Mouse (Mus musculus) hematopoietic multipotent progenitor cell, adult 10-12 weeks (in vitro differentiated cells): ENCODE results near the gene Serpina3n. TPM values are rescaled to one million over a fixed set of nuclear protein-coding genes. Genes with fewer than 3 reads are reported as not detected.

Experiments used
- polyA plus RNA-seq: library from polyadenylated mRNA; stranded (reverse); fragments of >175 nt; gene quantifications from 2 replicates; pipeline ENCODE4 v1.2.3, GENCODE M21; 2012; ENCODE audit warnings: low replicate concordance

The Serpina3n gene
- 0.06 and 0.11 TPM in 2 replicates for polyA plus RNA-seq

DNA sequence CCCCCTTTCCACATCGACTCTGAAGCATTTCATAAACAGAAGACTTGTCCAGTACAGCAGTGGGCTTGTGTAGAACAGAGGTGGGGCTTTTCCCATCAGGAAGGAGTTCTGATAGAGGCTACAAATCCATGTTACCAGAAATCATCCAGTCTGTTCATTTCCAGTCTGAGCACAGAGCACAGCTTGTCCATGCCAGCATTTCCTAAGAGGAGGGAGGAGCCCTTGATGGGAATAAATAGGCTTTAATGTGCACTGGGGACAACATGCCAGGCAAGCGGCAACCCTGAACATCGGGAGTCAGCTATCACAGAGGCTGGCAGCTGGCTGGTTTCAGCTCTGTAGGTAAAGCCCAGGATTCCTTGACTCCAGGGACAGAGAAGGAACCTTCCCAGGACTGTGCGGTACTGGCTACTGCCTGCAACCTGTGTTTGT, at the start of gene Serpina3n:
Gene Serpina3n (plus strand): TSS at position 276 of the 432 bp plus-strand sequence.

Other genes starting within 250 kb of the Serpina3n start
- gene Serpina3f, start 192.2 kb upstream of the Serpina3n start, polyA plus RNA-seq: 0.24 and 0.48 TPM in 2 replicates
- 10.7 and 22.1 TPM in 2 replicates for gene Serpina3g, start 170.5 kb upstream of the Serpina3n start, polyA plus RNA-seq
- not detected in 2 replicates for gene Serpina3i, start 143.6 kb upstream of the Serpina3n start, polyA plus RNA-seq
- not detected in 2 replicates for gene Serpina3j, start 92.2 kb upstream of the Serpina3n start, polyA plus RNA-seq
- gene Serpina3k, start 68.2 kb upstream of the Serpina3n start, polyA plus RNA-seq: not detected in 2 replicates
- not detected in 2 replicates for gene Serpina3m, start 68.2 kb upstream of the Serpina3n start, polyA plus RNA-seq
- not detected in 2 replicates for gene Gsc, start 66.6 kb downstream of the Serpina3n start, polyA plus RNA-seq